Mouse (Mus musculus) erythroblast, embryonic 14.5 days (primary cell): ENCODE measurements around the gene Hist2h2aa2. TPM values are rescaled to one million over a fixed set of nuclear protein-coding genes. Genes with fewer than 3 reads are reported as not detected.

Experiments used
- H3K27me3 ChIP-seq: 2 replicates; pipeline ENCODE4 v1.6.1; 2012; ENCODE audit warnings: inconsistent platforms; ENCODE audit not compliant: control insufficient read depth
- H3K36me3 ChIP-seq: 2 replicates; pipeline ENCODE4 v1.6.1; 2012; ENCODE audit warnings: mild to moderate bottlenecking, inconsistent platforms; ENCODE audit not compliant: control insufficient read depth
- H3K4me1 ChIP-seq: 2 replicates; pipeline ENCODE4 v1.6.1; 2012; ENCODE audit warnings: inconsistent platforms; ENCODE audit not compliant: control insufficient read depth
- H3K4me3 ChIP-seq: replicated peaks from 2 replicates; pipeline ENCODE3; 2012; ENCODE audit warnings: moderate library complexity, mild to moderate bottlenecking, inconsistent platforms
- H3K9me3 ChIP-seq: 2 replicates; pipeline ENCODE4 v1.6.1; 2012; ENCODE audit warnings: low read length, inconsistent platforms, mixed read lengths; ENCODE audit not compliant: control insufficient read depth
- GATA1 ChIP-seq: IDR thresholded peaks from 2 replicates; pipeline ENCODE4 v1.6.1; 2012; ENCODE audit warnings: low read length, inconsistent platforms, mixed read lengths
- TAL1 ChIP-seq: IDR thresholded peaks from 3 replicates; pipeline ENCODE4 v1.6.1; 2012; ENCODE audit warnings: low read length, inconsistent platforms, mixed read lengths
- polyA plus RNA-seq: library from polyadenylated mRNA; stranded (reverse); fragments of >175 nt; gene quantifications from 2 replicates; pipeline ENCODE4 v1.2.3, GENCODE M21; 2012

Hist2h2aa2 gene
- polyA plus RNA-seq, 1 experiment: 64.0 TPM

DNA sequence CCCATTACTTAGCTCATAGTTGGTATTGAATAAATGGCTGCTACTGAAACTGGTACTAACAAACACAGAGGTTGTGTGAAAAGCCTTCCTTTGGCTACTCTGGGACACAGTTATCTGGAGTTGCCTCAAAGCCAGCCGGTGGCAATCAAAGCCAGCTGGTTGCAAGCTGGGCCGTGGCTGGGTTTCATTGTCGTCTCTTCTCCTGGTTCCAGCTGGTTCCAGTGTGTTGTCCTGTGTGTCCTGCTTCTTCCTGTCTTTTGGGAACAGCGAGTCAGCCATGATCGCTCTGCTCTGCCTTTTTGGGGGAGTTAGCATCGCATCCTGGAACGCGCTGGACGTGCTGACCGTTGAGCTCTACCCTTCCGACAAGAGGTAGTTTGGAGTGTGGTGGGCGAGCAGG is 47.1 kb downstream of the Hist2h2aa2 start:
- Histone ChIP-seq H3K4me3 (no peak overlapping the region), H3K36me3 (no peaks in the 10 kb centered on the region; the same call in 1 of the 2 replicates), H3K27me3 (peaks cover 32% of the 10 kb centered on the region), H3K4me1 (peaks cover 20% of the 10 kb centered on the region), H3K9me3 (peaks cover 5% of the 10 kb centered on the region)
- TF ChIP-seq GATA1 (no peak), TAL1 (no peak)

Other genes starting within 250 kb of the Hist2h2aa2 start
- 4.4 and 4.6 TPM in 2 replicates for gene Plekho1, start 244.3 kb downstream of the Hist2h2aa2 start, polyA plus RNA-seq
- gene Vps45, start 181.8 kb downstream of the Hist2h2aa2 start, polyA plus RNA-seq: 1.3 and 1.7 TPM in 2 replicates
- gene Otud7b, start 135.7 kb downstream of the Hist2h2aa2 start, polyA plus RNA-seq: 0.93 and 1.3 TPM in 2 replicates
- gene Mtmr11, start 78.3 kb downstream of the Hist2h2aa2 start, polyA plus RNA-seq: not detected in 2 replicates
- 60.6 and 62.7 TPM in 2 replicates for gene Sf3b4, start 67.9 kb downstream of the Hist2h2aa2 start, polyA plus RNA-seq
- gene Sv2a, start 59.1 kb downstream of the Hist2h2aa2 start, polyA plus RNA-seq: not detected in 2 replicates
- 8.3 and 12.9 TPM in 2 replicates for gene Bola1, start 20.6 kb downstream of the Hist2h2aa2 start, polyA plus RNA-seq
- 0.39 TPM in 1 of 2 replicates, not detected in the other for gene Hist2h2ab, start 20.4 kb downstream of the Hist2h2aa2 start, polyA plus RNA-seq
- 3.8 and 8.5 TPM in 2 replicates for gene Hist2h2ac, start 19.4 kb downstream of the Hist2h2aa2 start, polyA plus RNA-seq
- gene Hist2h2be, start 19.2 kb downstream of the Hist2h2aa2 start, polyA plus RNA-seq: 0.13 and 0.14 TPM in 2 replicates
- gene Hist2h3c2, start 1.1 kb downstream of the Hist2h2aa2 start, polyA plus RNA-seq: 9.1 and 33.9 TPM in 2 replicates
- 7.4 and 13.0 TPM in 2 replicates for gene Hist2h2aa1, start 5.2 kb upstream of the Hist2h2aa2 start, polyA plus RNA-seq
- gene Hist2h3c1, start 6.4 kb upstream of the Hist2h2aa2 start, polyA plus RNA-seq: not detected in 2 replicates
- 3.1 and 7.2 TPM in 2 replicates for gene Hist2h4, start 23.0 kb upstream of the Hist2h2aa2 start, polyA plus RNA-seq
- gene Hist2h3b, start 28.4 kb upstream of the Hist2h2aa2 start, polyA plus RNA-seq: 24.1 and 60.1 TPM in 2 replicates
- gene Hist2h2bb, start 29.5 kb upstream of the Hist2h2aa2 start, polyA plus RNA-seq: 0.89 and 1.4 TPM in 2 replicates
- gene Fcgr1, start 53.7 kb upstream of the Hist2h2aa2 start, polyA plus RNA-seq: not detected in 2 replicates
- not detected in 2 replicates for gene BC107364, start 212.0 kb upstream of the Hist2h2aa2 start, polyA plus RNA-seq